Mouse (Mus musculus): ENCODE results near the gene Atp6v0a2. TPM values are rescaled to one million over a fixed set of nuclear protein-coding genes. Genes with fewer than 3 reads are reported as not detected.

Gene Atp6v0a2
- polyA plus RNA-seq, 1 experiment = 45.3 TPM

DNA sequence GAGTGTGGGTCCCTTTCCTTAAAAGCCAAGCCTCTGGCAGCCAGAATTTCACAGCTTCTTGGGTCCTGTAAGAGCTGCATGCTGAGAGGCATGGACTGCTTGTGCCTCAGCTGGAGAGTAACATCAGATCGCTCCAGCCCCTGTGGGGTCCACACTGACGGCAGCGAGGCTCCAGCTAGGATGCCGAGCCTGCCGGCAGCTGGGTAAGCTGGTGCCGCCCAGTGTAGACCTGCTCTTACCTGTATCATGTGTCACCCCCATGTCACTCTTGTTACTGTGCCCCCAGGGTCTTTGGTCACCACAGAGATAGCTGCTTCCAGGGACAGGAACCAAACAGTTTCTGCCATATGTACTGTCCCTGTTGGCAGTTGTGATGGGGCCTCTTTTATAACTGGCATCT, 94.7 kb downstream of the Atp6v0a2 start:
- TF ChIP-seq CTCF (IDR thresholded peaks at IDR 0.05; ENCODE audit: insufficient read depth, low read length) (no peak), POLR2A (IDR thresholded peaks at IDR 0.05; ENCODE audit: borderline replicate concordance, extremely low read depth, low read depth, low read length) (no peak)
- Histone ChIP-seq H3K4me1 (ENCODE audit: control insufficient read depth, insufficient read depth, low read length) (no peaks in the 10 kb centered on the region), H3K4me3 (replicated peaks; ENCODE audit: extremely low read depth, low read depth, low read length) (no peak overlapping the region)
- DNase-seq = no peak
- WGBS = 93% methylated on average over 6 of the region's 6 CpGs

DNA sequence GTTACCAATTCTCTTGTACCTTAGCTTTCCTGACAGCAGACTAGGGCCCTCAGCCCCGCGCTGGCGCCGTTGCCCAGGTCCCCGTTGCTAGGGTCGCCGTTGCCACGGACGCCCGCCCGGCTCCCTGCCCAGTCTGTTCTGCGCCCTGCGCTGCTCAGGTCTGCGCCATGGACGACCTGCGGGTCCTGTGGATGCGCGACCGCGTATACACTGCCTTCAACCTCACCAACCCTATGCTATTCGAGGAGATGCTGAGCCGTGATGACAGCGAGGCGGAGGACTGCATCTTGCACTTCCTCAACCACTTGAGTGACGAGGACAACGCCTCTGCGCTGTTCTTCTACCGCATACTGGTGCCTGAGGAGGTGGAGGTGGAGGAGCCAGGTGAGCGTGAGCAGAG, 96.6 kb downstream of the Atp6v0a2 start, which contains the start of gene Dnah10:
Dnah10 (plus strand) TSS at position 89 of the 400 bp plus-strand sequence.
- Histone ChIP-seq H3K4me1 (ENCODE audit: control insufficient read depth, insufficient read depth, low read length) (no peaks in the 10 kb centered on the region), H3K4me3 (replicated peaks; ENCODE audit: extremely low read depth, low read depth, low read length) (peak within 1 kb of the TSS; percentile 32)
- DNase-seq = peak; percentile 9
- TF ChIP-seq POLR2A (IDR thresholded peaks at IDR 0.05; ENCODE audit: borderline replicate concordance, extremely low read depth, low read depth, low read length) (no peak), CTCF (IDR thresholded peaks at IDR 0.05; ENCODE audit: insufficient read depth, low read length) (no peak)
- WGBS = 14% methylated on average over 29 of the region's 29 CpGs

DNA sequence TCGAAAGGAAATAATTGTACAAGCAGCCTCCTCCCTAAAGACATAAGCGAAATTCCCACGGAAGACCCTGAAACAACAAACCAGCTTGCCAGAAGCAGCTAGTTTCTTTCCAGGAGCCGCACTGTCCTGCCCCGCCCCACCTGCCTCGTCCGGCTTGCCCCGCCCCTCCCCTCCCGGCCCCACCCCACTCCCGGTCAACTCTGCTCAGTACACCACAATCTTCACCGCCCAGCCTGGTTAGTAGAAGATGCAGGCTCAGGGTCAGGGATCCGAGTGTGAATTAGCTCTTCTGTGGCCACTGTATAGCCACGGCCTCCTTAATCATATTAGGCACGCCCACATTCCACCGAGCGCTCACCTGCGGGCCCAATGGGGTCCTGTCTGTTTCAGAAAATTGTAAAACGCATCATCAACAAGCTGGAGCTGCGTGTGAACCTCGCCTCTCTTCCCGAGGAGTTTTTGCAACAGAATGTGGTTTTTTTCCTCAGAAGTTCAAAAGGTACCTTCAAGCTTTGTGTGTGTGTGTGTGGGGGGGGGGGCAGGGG, 101.4 kb downstream of the Atp6v0a2 start:
- WGBS = 8% methylated on average over 21 of the region's 21 CpGs
- DNase-seq = no peak
- H3K4me1 ChIP-seq (ENCODE audit: control insufficient read depth, insufficient read depth, low read length) = no peaks in the 10 kb centered on the region
- TF ChIP-seq POLR2A (IDR thresholded peaks at IDR 0.05; ENCODE audit: borderline replicate concordance, extremely low read depth, low read depth, low read length) (no peak), CTCF (IDR thresholded peaks at IDR 0.05; ENCODE audit: insufficient read depth, low read length) (no peak)
- no peak overlapping the region for H3K4me3 ChIP-seq (replicated peaks; ENCODE audit: extremely low read depth, low read depth, low read length)

DNA sequence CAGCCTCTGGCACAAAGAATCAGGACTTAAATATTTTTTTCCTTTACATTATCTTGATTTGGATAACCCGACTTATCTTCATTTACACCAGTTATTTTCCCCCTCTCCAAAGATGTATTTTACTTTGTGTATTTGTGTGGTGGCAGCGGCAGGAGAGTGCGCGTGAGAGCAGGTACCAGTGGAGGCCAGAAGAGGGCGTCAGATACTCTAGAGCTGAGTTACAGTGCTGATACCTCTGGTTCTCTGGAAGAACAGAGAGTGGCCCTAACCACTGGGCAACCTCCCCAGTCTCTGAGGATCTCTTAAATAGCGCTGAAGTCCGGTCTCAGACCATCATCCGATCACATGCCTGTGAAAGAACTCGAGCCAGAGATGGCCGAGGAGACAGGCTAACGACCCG, 105.6 kb downstream of the Atp6v0a2 start:
- no peak for DNase-seq
- no peak overlapping the region for H3K4me3 ChIP-seq (replicated peaks; ENCODE audit: extremely low read depth, low read depth, low read length)
- TF ChIP-seq POLR2A (IDR thresholded peaks at IDR 0.05; ENCODE audit: borderline replicate concordance, extremely low read depth, low read depth, low read length) (no peak), CTCF (IDR thresholded peaks at IDR 0.05; ENCODE audit: insufficient read depth, low read length) (no peak)
- H3K4me1 ChIP-seq (ENCODE audit: control insufficient read depth, insufficient read depth, low read length) = no peaks in the 10 kb centered on the region
- WGBS = 87% methylated on average over 12 of the region's 12 CpGs

DNA sequence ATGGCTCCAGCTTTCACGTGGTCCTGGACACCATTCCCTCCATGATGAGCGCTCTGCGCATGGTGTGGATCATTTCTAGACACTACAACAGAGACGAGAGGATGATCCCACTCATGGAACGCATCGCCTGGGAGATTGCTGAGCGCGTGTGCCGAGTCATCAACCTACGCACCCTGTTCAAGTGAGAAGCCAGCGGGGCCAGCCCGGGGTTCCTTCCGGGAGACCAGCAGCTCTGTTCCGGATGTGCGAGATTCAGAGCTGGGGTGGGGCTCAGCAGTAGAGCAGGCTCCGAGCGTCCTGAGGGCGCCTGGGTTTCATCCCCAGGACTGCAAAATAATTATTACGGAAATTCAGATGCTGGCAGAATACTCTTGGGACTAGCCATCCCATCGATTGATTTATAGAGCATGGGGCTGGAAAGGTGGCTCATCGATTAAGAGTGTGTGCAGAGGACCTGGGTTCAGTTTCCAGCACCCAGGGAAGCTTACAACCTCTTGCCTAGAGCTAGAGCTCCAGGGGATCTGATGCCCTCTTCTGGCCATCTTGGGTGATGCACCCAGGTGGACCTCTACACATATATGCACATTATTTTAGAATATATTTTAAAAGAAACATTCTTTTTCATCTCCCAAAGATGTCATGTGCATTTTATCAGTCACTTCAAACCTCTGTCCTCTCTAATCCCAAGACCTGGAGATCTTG, 113.7 kb downstream of the Atp6v0a2 start:
- no peak overlapping the region for H3K4me3 ChIP-seq (replicated peaks; ENCODE audit: extremely low read depth, low read depth, low read length)
- TF ChIP-seq CTCF (IDR thresholded peaks at IDR 0.05; ENCODE audit: insufficient read depth, low read length) = 0 out of 2 replicates have a peak, but pooled peaks have one; percentile 4
- TF ChIP-seq POLR2A (IDR thresholded peaks at IDR 0.05; ENCODE audit: borderline replicate concordance, extremely low read depth, low read depth, low read length) = no peak
- WGBS = 95% methylated on average over 21 of the region's 21 CpGs
- no peak for DNase-seq
- H3K4me1 ChIP-seq (ENCODE audit: control insufficient read depth, insufficient read depth, low read length) = no peaks in the 10 kb centered on the region

DNA sequence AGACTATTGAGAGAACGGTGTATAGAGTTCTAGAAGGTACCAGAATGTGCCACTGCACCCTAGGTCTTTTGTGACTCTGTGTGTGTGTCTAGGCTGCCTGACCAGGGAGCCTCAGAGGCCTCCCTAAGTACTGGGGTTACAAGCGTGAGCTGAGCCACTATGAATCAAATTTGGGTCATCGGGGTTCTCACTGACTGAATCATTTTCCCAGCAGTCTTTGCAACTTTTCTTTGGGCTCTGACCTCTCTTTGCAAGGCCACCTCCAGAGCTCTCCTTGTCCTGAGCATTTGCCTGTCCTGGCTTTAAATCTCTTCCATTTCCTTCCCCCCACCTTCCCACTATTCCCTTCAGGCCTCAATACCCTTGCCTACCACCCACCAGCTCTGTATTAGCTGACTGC, 115.5 kb downstream of the Atp6v0a2 start:
- Histone ChIP-seq H3K4me1 (ENCODE audit: control insufficient read depth, insufficient read depth, low read length) (no peaks in the 10 kb centered on the region), H3K4me3 (replicated peaks; ENCODE audit: extremely low read depth, low read depth, low read length) (no peak overlapping the region)
- 95% methylated on average over 3 of the region's 3 CpGs for WGBS
- TF ChIP-seq POLR2A (IDR thresholded peaks at IDR 0.05; ENCODE audit: borderline replicate concordance, extremely low read depth, low read depth, low read length) (no peak), CTCF (IDR thresholded peaks at IDR 0.05; ENCODE audit: insufficient read depth, low read length) (no peak)
- DNase-seq = no peak

DNA sequence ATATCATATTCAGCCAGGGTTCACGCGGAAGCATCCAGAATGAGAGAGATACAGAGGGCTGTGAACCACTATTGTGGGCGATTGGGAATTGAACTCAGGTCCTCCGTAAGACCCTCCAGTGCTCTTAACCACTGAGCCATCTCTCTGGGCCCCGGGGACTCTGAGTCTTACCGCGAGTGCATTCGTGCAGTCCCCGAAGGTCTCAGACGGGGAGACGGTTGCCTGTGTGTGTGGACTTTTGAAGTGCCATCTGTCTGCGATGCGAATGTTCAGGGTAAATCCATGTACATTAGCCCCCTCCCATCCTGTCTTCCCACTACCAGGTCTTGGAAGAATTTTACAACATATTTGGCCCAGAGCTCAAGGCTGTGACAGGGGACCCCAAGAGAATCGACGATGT, 117.8 kb downstream of the Atp6v0a2 start:
- DNase-seq = no peak
- TF ChIP-seq CTCF (IDR thresholded peaks at IDR 0.05; ENCODE audit: insufficient read depth, low read length) (no peak), POLR2A (IDR thresholded peaks at IDR 0.05; ENCODE audit: borderline replicate concordance, extremely low read depth, low read depth, low read length) (no peak)
- Histone ChIP-seq H3K4me3 (replicated peaks; ENCODE audit: extremely low read depth, low read depth, low read length) (no peak overlapping the region), H3K4me1 (ENCODE audit: control insufficient read depth, insufficient read depth, low read length) (no peaks in the 10 kb centered on the region)
- 87% methylated on average over 15 of the region's 15 CpGs for WGBS

DNA sequence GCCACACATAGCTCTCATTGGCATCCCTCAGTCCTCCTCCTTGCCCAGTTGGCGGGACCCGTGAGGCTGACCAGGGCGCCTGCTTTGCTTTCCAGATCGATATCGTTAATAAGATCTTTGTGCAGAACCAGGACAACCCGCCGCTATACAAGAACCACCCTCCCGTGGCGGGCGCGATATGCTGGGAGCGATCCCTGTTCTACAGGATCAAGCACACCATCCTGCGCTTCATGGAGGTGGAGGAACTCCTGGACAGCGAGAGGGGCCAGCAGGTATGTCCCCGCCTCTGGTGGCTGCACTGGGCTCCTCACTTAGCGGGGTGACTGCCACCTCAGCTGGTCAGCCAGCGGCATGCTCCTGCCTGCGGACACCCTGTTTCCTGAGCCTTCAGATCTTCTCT, 119.9 kb downstream of the Atp6v0a2 start:
- 81% methylated on average over 18 of the region's 18 CpGs for WGBS
- H3K4me1 ChIP-seq (ENCODE audit: control insufficient read depth, insufficient read depth, low read length) = no peaks in the 10 kb centered on the region
- TF ChIP-seq POLR2A (IDR thresholded peaks at IDR 0.05; ENCODE audit: borderline replicate concordance, extremely low read depth, low read depth, low read length) = no peak
- no peak for TF ChIP-seq CTCF (IDR thresholded peaks at IDR 0.05; ENCODE audit: insufficient read depth, low read length)
- DNase-seq = no peak
- H3K4me3 ChIP-seq (replicated peaks; ENCODE audit: extremely low read depth, low read depth, low read length) = no peak overlapping the region

DNA sequence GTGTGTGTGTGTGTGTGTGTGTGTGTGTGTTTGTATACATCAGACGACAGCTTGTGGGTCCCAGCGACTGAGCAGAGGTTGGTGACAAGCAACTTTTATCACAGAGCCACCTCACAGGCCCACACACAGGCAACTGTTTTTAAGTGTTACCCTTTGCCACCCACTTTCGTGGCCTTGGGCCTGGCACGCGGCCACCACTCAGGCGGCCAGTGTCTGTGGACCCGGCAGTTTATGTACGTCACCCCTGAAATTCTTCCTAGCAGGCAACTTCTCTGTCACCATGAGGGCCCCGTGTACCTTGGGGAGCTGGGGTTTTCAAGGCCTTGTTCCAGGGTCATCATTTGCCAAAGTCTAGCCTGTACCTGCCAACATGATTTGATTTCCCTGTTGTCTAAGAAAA, 123.3 kb downstream of the Atp6v0a2 start:
- TF ChIP-seq POLR2A (IDR thresholded peaks at IDR 0.05; ENCODE audit: borderline replicate concordance, extremely low read depth, low read depth, low read length) (no peak), CTCF (IDR thresholded peaks at IDR 0.05; ENCODE audit: insufficient read depth, low read length) (no peak)
- WGBS = 81% methylated on average over 9 of the region's 9 CpGs
- no peaks in the 10 kb centered on the region for H3K4me1 ChIP-seq (ENCODE audit: control insufficient read depth, insufficient read depth, low read length)
- H3K4me3 ChIP-seq (replicated peaks; ENCODE audit: extremely low read depth, low read depth, low read length) = no peak overlapping the region
- no peak for DNase-seq

DNA sequence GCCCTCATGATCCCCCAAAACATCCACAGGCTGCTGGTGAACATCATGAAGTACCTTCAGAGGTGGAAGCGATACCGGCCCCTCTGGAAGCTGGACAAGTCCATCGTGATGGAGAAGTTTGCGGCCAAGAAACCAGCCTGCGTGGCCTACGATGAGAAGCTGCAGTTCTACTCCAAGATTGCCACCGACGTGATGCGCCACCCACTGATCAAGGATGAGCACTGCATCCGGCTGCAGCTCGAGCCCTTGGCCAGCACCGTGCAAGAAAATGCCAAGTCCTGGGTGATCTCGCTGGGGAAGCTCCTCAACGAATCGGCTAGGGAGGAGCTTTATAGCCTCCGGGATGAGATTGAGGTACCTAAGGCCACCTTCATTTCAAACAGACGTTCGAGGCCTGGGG, 132.6 kb downstream of the Atp6v0a2 start:
- H3K4me1 ChIP-seq (ENCODE audit: control insufficient read depth, insufficient read depth, low read length) = no peaks in the 10 kb centered on the region
- WGBS = 62% methylated on average over 18 of the region's 18 CpGs
- TF ChIP-seq POLR2A (IDR thresholded peaks at IDR 0.05; ENCODE audit: borderline replicate concordance, extremely low read depth, low read depth, low read length) (no peak), CTCF (IDR thresholded peaks at IDR 0.05; ENCODE audit: insufficient read depth, low read length) (peak; percentile 36; the same call in 1 of the 2 replicates)
- H3K4me3 ChIP-seq (replicated peaks; ENCODE audit: extremely low read depth, low read depth, low read length) = no peak overlapping the region
- peak; percentile 6 for DNase-seq

Data from lung, adult 2 months (tissue).